Mouse (Mus musculus) spleen, postnatal 36 days (tissue): Measurements from ENCODE around the gene Dapk2.
A peak's percentile ranks its signal among the peaks of the same experiment; 100 is the strongest.

ENCODE experiments used
- DNase-seq, 2 experiments: peaks; one replicate each; pipeline ENCODE4 v3.0.0; 2022; ENCODE audit warnings: low spot score in 2 of 2, mixed read lengths in 1 of 2

The Dapk2 gene

DNA sequence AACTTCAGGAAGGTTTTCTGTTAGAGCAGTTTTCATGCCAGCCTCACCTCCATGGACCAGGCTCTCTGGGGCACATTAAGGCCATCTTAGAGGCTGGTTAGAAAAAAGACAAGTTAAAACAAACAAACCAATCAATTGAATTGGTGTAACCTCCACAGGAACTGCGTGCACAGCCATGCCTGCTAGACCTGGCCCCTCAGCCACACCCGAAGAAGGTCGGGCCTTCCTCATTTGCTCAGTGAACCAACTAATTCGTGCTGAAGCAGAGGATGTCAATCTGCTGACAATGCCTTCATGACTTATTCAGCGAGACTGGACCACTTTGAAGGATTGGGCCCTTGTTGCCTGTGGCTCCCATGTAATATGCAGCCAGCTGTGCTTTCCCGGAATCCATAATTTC is 28.4 kb downstream of the Dapk2 start:
- peak; percentile 38 to 43 for DNase-seq

DNA sequence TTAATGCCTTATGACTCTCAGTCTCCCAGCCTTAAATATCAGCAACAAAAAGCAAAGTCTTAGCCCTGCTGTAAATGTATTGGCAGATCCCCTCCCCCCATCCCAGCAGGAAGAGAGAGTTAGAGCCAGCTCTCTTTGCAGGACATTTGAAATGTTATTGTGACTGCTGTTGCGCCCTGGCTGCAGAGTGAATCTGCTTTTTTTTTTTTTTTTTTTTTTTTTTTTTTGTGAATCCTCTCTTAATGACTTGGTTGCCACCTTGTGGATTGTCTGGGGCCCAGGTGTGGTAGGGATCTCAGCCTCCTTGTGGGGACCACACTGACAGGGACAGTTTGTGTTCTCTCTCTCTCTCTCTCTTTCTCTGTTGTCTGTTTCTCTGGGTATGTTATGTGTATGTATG is 31.0 kb downstream of the Dapk2 start:
- no peak for DNase-seq

DNA sequence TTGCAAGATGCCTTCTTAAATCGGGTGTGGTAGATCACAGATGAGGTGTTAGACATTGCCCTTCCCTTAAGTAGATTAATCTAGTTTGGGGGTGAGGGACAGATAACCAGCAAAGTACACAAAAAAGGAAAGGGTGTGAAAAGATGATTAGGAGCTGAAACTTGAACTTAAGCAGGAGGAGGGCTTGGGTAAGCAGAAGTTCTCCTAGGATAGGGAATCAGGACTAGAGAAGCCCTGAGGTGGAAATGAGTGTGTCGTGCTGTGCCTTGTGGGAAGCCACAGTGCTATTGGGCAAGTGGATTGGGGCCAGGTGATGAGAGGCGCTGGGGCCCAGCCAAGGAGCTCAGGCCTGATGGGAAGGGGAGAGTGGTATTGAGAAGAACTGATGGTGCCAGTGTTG is 36.0 kb downstream of the Dapk2 start:
- DNase-seq = no peak

DNA sequence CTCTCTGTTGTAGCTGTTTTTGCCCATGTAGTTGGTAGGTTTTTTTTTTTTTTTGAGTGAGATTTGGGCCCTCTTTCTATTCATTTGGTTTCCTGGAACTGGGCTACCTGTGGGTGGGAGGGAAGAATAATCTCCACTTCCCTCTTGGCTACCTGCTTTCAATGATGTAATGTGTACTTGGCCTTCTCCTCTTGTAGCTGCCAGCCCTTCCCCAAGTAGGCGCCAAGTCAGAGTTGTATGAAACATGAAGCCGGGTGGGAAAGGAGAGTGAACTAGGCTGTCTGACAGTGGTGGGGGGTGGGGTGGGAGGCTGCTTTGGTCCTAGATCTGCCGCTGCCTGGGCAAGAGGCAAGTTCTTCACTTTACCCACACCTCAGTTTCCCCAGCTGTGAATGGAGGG is 38.5 kb downstream of the Dapk2 start:
- DNase-seq = no peak

DNA sequence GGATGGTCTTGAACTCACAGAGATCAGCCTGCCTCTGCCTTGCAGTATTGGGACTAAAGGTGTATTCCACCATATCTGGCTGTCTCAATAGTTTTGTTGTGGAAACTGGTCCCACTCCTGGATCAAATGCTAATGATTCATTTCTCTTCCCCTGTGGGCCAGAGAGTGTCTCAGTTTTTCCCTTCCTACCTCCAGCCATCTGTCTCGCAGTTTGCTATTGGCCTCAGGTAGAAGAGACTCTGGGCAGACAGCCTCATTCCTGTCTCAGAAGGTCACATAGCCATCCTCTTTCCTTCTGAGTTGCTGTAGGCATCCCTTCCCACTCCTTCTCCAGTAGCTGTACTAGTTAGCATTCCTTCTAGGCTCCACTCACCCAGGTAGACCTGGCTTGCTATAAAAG is 40.5 kb downstream of the Dapk2 start:
- no peak for DNase-seq

- no peak for DNase-seq
Observed at GRCm38 (mm10) chr9:66199657-66200410, 41.8 kb downstream of the Dapk2 start.

DNA sequence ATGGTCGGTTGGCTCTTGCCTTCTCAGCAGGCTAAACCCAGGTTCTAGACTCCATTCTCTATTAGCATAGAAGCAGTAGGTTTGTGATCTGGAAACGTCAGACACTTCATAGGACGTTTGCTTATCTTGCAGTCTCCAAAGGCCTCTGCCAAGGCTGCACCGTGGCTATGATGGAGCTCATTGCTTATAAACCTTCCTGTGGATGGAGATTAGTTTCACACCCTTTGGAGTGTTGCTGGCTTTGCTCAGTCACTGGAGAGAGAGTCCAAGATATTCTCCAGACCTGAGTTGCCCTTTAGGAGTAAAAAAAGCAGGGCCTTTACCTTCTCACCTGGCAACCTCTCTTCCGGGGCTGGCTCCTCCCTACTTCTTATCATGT is 42.4 kb downstream of the Dapk2 start:
- peak; percentile 10 to 37 for DNase-seq

- no peak for DNase-seq
Observed at GRCm38 (mm10) chr9:66201665-66202064, 43.6 kb downstream of the Dapk2 start.

GRCm38 (mm10) chr9:66202463-66202862 is 44.4 kb downstream of the Dapk2 start:
- no peak for DNase-seq

GRCm38 (mm10) chr9:66205702-66206101 is 47.7 kb downstream of the Dapk2 start:
- no peak for DNase-seq

- no peak for DNase-seq
Observed at GRCm38 (mm10) chr9:66206825-66207224, 48.8 kb downstream of the Dapk2 start.

GRCm38 (mm10) chr9:66211420-66211819 is 53.4 kb downstream of the Dapk2 start:
- no peak for DNase-seq

- peak; percentile 50 to 65 for DNase-seq
Observed at GRCm38 (mm10) chr9:66212088-66212487, 54.1 kb downstream of the Dapk2 start.

DNA sequence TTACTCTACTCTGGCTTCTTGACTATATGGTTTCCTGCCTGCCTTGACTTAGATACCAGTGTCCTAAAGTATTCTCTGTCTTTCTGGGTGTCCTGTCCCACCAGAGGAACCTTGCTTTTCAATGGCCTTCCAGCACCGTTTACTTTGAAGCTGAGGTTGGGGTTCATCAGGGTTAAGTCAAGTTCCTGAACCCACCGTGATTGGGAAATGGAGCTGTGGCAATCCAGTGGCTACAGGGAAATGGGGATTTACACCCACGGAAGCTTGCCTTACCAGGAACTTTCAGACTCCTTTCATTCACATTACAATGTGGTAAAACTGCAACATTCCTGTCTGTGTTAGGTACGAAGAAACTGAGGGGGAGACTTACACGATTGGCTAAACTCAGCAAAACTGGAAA is 54.8 kb downstream of the Dapk2 start:
- DNase-seq = no peak

- DNase-seq = peak; percentile 53 to 74
Observed at GRCm38 (mm10) chr9:66213386-66214032, 55.5 kb downstream of the Dapk2 start.

DNA sequence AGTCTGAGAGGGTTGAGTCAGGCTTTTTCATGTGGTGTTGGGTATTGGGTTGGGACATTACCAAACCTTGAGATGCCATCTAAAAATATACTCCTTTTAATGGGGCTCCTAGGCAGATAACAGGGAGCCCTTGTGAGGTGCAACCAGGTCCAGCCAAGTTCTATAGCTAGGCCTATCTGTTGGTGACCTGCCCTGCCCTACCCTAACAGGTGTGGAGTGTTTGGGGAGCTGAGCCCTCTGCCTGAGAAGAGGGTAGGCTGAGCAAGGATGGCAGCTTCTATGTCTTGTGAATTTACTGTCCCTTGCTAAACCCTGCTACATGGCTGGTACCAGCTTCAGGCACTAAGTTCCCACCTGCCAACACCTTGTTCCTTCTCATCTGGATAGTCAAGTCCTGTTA is 57.5 kb downstream of the Dapk2 start:
- no peak for DNase-seq

GRCm38 (mm10) chr9:66217970-66218369 is 59.9 kb downstream of the Dapk2 start:
- DNase-seq = no peak

GRCm38 (mm10) chr9:66218917-66219725 is 61.1 kb downstream of the Dapk2 start:
- DNase-seq = no peak

- DNase-seq = no peak
Observed at GRCm38 (mm10) chr9:66223872-66224271, 65.8 kb downstream of the Dapk2 start.

DNA sequence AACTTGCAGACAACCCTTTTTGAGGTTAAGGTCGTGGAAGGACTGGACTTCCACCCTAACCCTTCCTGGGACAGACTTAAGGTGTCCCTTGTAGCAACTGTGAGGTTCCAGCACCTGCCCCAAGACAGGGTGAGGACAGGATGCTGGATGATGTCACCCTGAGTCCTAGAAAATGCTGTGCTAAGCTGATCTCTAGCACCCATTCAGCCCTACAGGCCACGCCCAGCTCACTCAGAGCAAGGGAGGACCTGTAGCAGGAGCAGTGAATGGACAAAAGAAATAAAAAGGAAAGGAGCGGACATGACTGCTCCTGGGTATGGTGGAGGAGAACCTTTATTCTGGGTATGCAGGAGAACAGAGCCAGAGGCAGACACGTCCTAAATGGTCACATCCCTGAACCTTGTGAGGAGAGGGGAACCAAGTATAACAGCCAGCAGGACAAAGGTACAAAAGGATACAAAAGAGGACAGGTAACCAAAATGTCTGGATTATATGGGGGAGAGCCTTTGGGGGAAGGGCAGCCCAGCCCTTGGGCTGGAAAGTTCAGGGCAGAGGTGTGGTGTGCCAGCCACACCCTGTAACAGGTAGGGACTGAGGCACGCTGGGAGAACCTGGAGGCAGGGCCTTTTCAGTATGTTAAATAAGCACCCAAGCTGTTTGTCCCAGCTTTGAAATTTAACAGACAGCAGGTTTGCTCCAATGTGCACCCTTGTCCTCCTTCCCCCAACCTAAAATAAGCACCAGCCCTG is 67.9 kb downstream of the Dapk2 start:
- no peak for DNase-seq

DNA sequence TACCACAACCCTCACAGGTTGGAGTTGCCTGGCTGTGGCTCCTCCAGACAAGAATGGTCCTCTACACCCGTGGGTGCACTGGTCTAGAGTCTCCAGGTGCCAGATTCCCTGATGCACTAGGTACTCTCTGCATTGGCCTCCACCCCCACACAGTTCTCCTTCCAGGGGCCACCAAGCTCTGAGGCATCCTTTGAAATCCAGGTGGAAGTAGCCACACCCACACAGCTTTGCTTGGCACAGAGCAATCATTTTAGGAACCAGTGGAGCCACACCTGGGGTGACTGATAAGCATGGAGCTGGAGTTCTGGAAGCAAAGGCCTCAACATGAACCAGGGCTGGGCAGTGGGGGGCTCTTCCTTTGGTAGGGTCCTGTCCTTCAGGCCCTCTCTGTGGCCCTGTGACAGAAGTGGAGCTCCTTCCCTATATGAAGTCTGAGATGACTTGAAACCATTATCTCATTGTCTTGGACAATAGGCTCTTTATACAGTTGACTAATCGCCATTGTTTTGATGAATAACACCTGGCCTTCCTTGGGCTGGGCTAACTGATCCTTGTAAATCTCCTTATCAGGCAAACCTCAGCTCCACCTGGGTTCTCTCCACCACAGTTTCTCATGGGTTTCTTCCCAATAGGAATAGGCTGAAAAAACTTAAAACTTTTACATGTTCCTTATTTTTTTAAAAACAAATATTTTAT is 70.6 kb downstream of the Dapk2 start:
- DNase-seq = no peak
